Comparison of ENCODE assay signal across 18 mouse cellular contexts in the genomic region with DNA sequence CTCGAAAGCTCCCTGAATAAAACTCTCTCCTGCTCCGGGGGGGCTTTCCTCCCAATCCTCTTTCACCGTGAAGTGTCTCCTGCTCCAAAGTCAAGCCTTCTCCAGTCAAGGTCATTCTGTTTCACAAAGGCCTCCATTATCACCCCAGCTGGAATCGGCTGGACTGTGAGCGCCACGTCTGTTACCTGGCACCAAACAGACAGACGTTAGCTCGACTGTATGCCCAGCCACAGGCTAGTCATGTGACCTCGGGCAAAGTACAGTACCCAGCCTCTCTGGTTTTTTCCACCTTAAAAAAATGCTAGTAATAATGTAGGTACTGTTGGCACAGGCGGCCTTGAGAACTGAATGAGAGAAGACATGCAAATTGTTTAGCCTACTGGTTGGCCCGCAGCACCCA. TPM values are rescaled to one million over a fixed set of nuclear protein-coding genes. Genes with fewer than 3 reads are reported as not detected.
DNase-seq lines count a peak whose midpoint lies in the region; ATAC-seq and TF ChIP-seq lines count a peak whose summit lies in the region.
"Had no signal": no experiment of that assay in that cellular context is flagged by ENCODE, and none has a peak within 500 bp of the region (broad histone marks: within the 10 kb centered on the region; RNA-seq: fewer than 3 reads in every experiment).

No protein-coding gene starts in this region.

- ATAC-seq in kidney, embryonic 16.5 days (ENCODE audit: low FRiP score, low TSS enrichment): no peak
- no peak for ATAC-seq in hindbrain, embryonic 12.5 days (ENCODE audit: low FRiP score)
- ATAC-seq: inflammation-experienced regulatory T-cells, adult 6 months; lung, postnatal 0 days had no signal

- H3K9ac ChIP-seq in kidney, embryonic 16.5 days (replicated peaks; ENCODE audit: low read length): no peak overlapping the region
- no peak overlapping the region for H3K9ac ChIP-seq in hindbrain, embryonic 12.5 days
- H3K9ac ChIP-seq: embryonic facial prominence, embryonic 13.5 days; liver, embryonic 13.5 days had no signal

- TF ChIP-seq POLR2A in kidney, adult 2 months (IDR thresholded peaks at IDR 0.05; ENCODE audit: low read depth, low read length): peak; percentile 38
- peak; percentile 83 for TF ChIP-seq POLR2A in small intestine, adult 2 months (IDR thresholded peaks at IDR 0.05; ENCODE audit: low read depth, low read length)

- WGBS in kidney, adult 2 months: 33% methylated on average over 11 of the region's 11 CpGs
- WGBS in kidney, embryonic 16.5 days: 65% methylated on average over 11 of the region's 11 CpGs
- WGBS in small intestine, adult 2 months: 24% methylated on average over 11 of the region's 11 CpGs
- 58% methylated on average over 11 of the region's 11 CpGs for WGBS in hindbrain, embryonic 12.5 days

- H3K36me3 ChIP-seq in kidney, adult 2 months (ENCODE audit: control insufficient read depth, insufficient read depth, low read length): no peaks in the 10 kb centered on the region
- no peaks in the 10 kb centered on the region for H3K36me3 ChIP-seq in kidney, embryonic 16.5 days (ENCODE audit: insufficient read depth, low read length)
- H3K36me3 ChIP-seq in small intestine, adult 2 months (ENCODE audit: control insufficient read depth, insufficient read depth, low read length): no peaks in the 10 kb centered on the region
- no peaks in the 10 kb centered on the region for H3K36me3 ChIP-seq in hindbrain, embryonic 12.5 days
- H3K36me3 ChIP-seq: embryonic facial prominence, embryonic 13.5 days; hindbrain, embryonic 10.5 days; liver, embryonic 13.5 days had no signal

- no peaks in the 10 kb centered on the region for H3K9me3 ChIP-seq in kidney, embryonic 16.5 days (ENCODE audit: low read length)
- no peaks in the 10 kb centered on the region for H3K9me3 ChIP-seq in hindbrain, embryonic 12.5 days (replicated peaks)
- H3K9me3 ChIP-seq: embryonic facial prominence, embryonic 13.5 days; hindbrain, embryonic 10.5 days; liver, embryonic 13.5 days had no signal

- H3K27me3 ChIP-seq in kidney, adult 2 months (replicated peaks; ENCODE audit: control insufficient read depth, insufficient read depth, low read length): no peaks in the 10 kb centered on the region
- H3K27me3 ChIP-seq in kidney, embryonic 16.5 days (ENCODE audit: insufficient read depth, low read length): no peaks in the 10 kb centered on the region
- H3K27me3 ChIP-seq in small intestine, adult 2 months (ENCODE audit: control insufficient read depth, insufficient read depth, low read length): no peaks in the 10 kb centered on the region
- H3K27me3 ChIP-seq in hindbrain, embryonic 12.5 days: no peaks in the 10 kb centered on the region; the same call in 1 of the 2 replicates
- H3K27me3 ChIP-seq: embryonic facial prominence, embryonic 13.5 days had no signal

- H3K27ac ChIP-seq in kidney, adult 2 months (ENCODE audit: insufficient read depth, low read depth, low read length): peak overlapping the region; percentile 96
- H3K27ac ChIP-seq in kidney, embryonic 16.5 days (ENCODE audit: low read length): no peak overlapping the region
- peak overlapping the region; percentile 31; the same call in 1 of the 2 replicates for H3K27ac ChIP-seq in brown adipose tissue, adult 24 weeks (replicated peaks; ENCODE audit: low read depth, low read length)
- H3K27ac ChIP-seq in small intestine, adult 2 months (ENCODE audit: insufficient read depth, low read depth, low read length): peak overlapping the region; percentile 90
- H3K27ac ChIP-seq in hindbrain, embryonic 12.5 days: no peak overlapping the region
- H3K27ac ChIP-seq: embryonic facial prominence, embryonic 13.5 days; hindbrain, embryonic 10.5 days; liver, embryonic 13.5 days had no signal

- DNase-seq in adrenal gland, adult 2 months: peak; percentile 55
- no peak for DNase-seq in adrenal gland, postnatal 4 days (ENCODE audit: low spot score in 2 of 2)
- DNase-seq in kidney, adult 2 months: peak; percentile 93
- no peak for DNase-seq in cerebellum, adult 11 months
- DNase-seq: cerebellum, adult 11-12 months; gastrocnemius, postnatal 14 days; layer of hippocampus, adult 9-11 months; liver, embryonic 13.5 days had no signal

- TF ChIP-seq CTCF in kidney, adult 2 months (conservative IDR thresholded peaks at IDR 0.05; ENCODE audit: insufficient read depth, insufficient read length, low read depth, low read length): no peak
- TF ChIP-seq CTCF in small intestine, adult 2 months (IDR thresholded peaks at IDR 0.05; ENCODE audit: extremely low read depth, insufficient read length, insufficient replicate concordance, low read depth, low read length): no peak

- 0 out of 2 replicates have a peak overlapping the region, but pooled peaks have one; percentile 2 for H3K4me3 ChIP-seq in kidney, adult 2 months (ENCODE audit: insufficient read depth, low read depth, low read length)
- H3K4me3 ChIP-seq in kidney, embryonic 16.5 days (ENCODE audit: low read length): no peak overlapping the region
- H3K4me3 ChIP-seq in brown adipose tissue, adult 24 weeks (ENCODE audit: insufficient read depth, low read depth, low read length): no peak overlapping the region
- H3K4me3 ChIP-seq in small intestine, adult 2 months (ENCODE audit: low read depth, low read length): peak overlapping the region; percentile 49
- no peak overlapping the region for H3K4me3 ChIP-seq in hindbrain, embryonic 12.5 days
- H3K4me3 ChIP-seq: embryonic facial prominence, embryonic 13.5 days; hindbrain, embryonic 10.5 days; liver, embryonic 13.5 days; megakaryocyte, embryonic 14.5 days had no signal

- H3K4me1 ChIP-seq in kidney, adult 2 months (ENCODE audit: control insufficient read depth, insufficient read depth, low read length): peaks cover 16% of the 10 kb centered on the region; the same call in 1 of the 2 replicates
- H3K4me1 ChIP-seq in kidney, embryonic 16.5 days (ENCODE audit: insufficient read depth, low read length): peaks cover 10% of the 10 kb centered on the region
- H3K4me1 ChIP-seq in brown adipose tissue, adult 24 weeks (ENCODE audit: control insufficient read depth, insufficient read depth, insufficient read length, low read length): peaks cover 17% of the 10 kb centered on the region
- H3K4me1 ChIP-seq in small intestine, adult 2 months (ENCODE audit: control insufficient read depth, insufficient read depth, insufficient read length, low read length): peaks cover 20% of the 10 kb centered on the region; the same call in 1 of the 2 replicates
- H3K4me1 ChIP-seq in hindbrain, embryonic 12.5 days: peaks cover 10% of the 10 kb centered on the region

- H3K4me2 ChIP-seq in kidney, embryonic 16.5 days (replicated peaks; ENCODE audit: low read depth, low read length): no peak overlapping the region
- H3K4me2 ChIP-seq in hindbrain, embryonic 12.5 days (replicated peaks): no peak overlapping the region
- H3K4me2 ChIP-seq: embryonic facial prominence, embryonic 13.5 days; liver, embryonic 13.5 days had no signal

RNA-seq across cellular contexts. Expression of gene Ak2, which starts 2.1 kb away (rescaled TPM):
- total RNA-seq in adrenal gland, adult 2 months (2021): 100 to 1,000 TPM; 111 to 154 TPM
- 42.0 and 51.8 TPM in 2 replicates for polyA plus RNA-seq in adrenal gland, adult 2 months (2012; rRNA removed)
- total RNA-seq in adrenal gland, postnatal 4 days (2021): 100 to 1,000 TPM; 144 to 163 TPM
- 91.4 and 110 TPM in 2 replicates for polyA plus RNA-seq in kidney, adult 2 months (2012; rRNA removed)
- 226 and 238 TPM in 2 replicates for polyA plus RNA-seq in kidney, embryonic 16.5 days (2015; fragmentation: Nextera tagmentation; extraction: Ambion mirVana)
- polyA plus RNA-seq in brown adipose tissue, adult 24 weeks (2012; ENCODE audit: insufficient read depth, insufficient read length, missing spikeins): 311 and 382 TPM in 2 replicates
- polyA plus RNA-seq in small intestine, adult 2 months (2012; rRNA removed): 42.5 and 79.2 TPM in 2 replicates
- polyA plus RNA-seq in hindbrain, embryonic 12.5 days (2016; fragmentation: Nextera tagmentation; extraction: Ambion mirVana): 122 and 128 TPM in 2 replicates

RNA-seq across cellular contexts. Expression of gene Azin2, which starts 27.4 kb away (rescaled TPM):
- 10 to 100 TPM; 36.2 to 55.1 TPM for total RNA-seq in adrenal gland, adult 2 months (2021)
- 39.0 and 45.9 TPM in 2 replicates for polyA plus RNA-seq in adrenal gland, adult 2 months (2012; rRNA removed)
- 10 to 100 TPM; 54.8 to 61.1 TPM for total RNA-seq in adrenal gland, postnatal 4 days (2021)
- polyA plus RNA-seq in kidney, adult 2 months (2012; rRNA removed): 14.0 and 14.7 TPM in 2 replicates
- 21.7 and 26.3 TPM in 2 replicates for polyA plus RNA-seq in kidney, embryonic 16.5 days (2015; fragmentation: Nextera tagmentation; extraction: Ambion mirVana)
- polyA plus RNA-seq in brown adipose tissue, adult 24 weeks (2012; ENCODE audit: insufficient read depth, insufficient read length, missing spikeins): 3.8 and 4.8 TPM in 2 replicates
- 2.3 and 3.2 TPM in 2 replicates for polyA plus RNA-seq in small intestine, adult 2 months (2012; rRNA removed)
- 17.7 and 21.4 TPM in 2 replicates for polyA plus RNA-seq in hindbrain, embryonic 12.5 days (2016; fragmentation: Nextera tagmentation; extraction: Ambion mirVana)
- total RNA-seq: neutrophil, adult 5-6 weeks had no signal

Comparison
In these comparisons a context has a peak if more than half of its experiments do, and no peak if none do; other contexts are left out.
1. DNase-seq: peak in adrenal gland, adult 2 months (single experiment) and kidney, adult 2 months (single experiment); none in adrenal gland, postnatal 4 days (0 of 2) and cerebellum, adult 11 months (single experiment).
2. H3K27ac ChIP-seq: peak in kidney, adult 2 months (single experiment), brown adipose tissue, adult 24 weeks (single experiment) and small intestine, adult 2 months (single experiment); none in kidney, embryonic 16.5 days (single experiment) and hindbrain, embryonic 12.5 days (single experiment).
3. H3K4me3 ChIP-seq: peak in kidney, adult 2 months (single experiment) and small intestine, adult 2 months (single experiment); none in kidney, embryonic 16.5 days (single experiment), brown adipose tissue, adult 24 weeks (single experiment) and hindbrain, embryonic 12.5 days (single experiment).